Mouse (Mus musculus): ENCODE data around the gene Spint4. TPM values are rescaled to one million over a fixed set of nuclear protein-coding genes. Genes with fewer than 3 reads are reported as not detected.

Gene Spint4
- polyA plus RNA-seq, 1 experiment: not detected

- peak in 1 of 2 experiments; percentile 81 for DNase-seq (ENCODE audit: extremely low spot score in 1 of 2, low spot score in 1 of 2)
Observed at GRCm38 (mm10) chr2:164725895-164726619, 27.8 kb downstream of the Spint4 start.

GRCm38 (mm10) chr2:164731719-164732118 is 33.4 kb downstream of the Spint4 start:
- DNase-seq (ENCODE audit: extremely low spot score in 1 of 2, low spot score in 1 of 2): no peak

- DNase-seq (ENCODE audit: extremely low spot score in 1 of 2, low spot score in 1 of 2): no peak
Observed at GRCm38 (mm10) chr2:164733259-164733658, 35.0 kb downstream of the Spint4 start.

DNA sequence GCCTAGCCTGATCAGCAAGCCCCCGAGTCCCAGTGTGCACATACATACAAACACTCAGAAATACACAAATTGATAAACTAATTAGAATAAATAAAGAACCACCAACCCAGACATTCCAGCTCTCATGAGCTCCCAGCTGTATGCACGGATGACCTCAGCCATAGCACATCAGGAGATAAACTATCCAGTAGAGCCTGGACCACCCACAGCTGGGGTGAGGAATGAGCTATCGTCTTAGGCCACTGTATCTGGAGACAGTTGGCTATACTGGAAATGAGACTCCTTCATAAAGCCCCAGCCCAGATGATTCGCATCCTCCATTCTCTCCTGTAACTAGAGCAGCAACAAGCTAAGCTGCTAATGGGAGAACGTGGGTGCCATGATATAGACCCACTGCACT is 36.5 kb downstream of the Spint4 start:
- DNase-seq (ENCODE audit: extremely low spot score in 1 of 2, low spot score in 1 of 2): no peak

DNA sequence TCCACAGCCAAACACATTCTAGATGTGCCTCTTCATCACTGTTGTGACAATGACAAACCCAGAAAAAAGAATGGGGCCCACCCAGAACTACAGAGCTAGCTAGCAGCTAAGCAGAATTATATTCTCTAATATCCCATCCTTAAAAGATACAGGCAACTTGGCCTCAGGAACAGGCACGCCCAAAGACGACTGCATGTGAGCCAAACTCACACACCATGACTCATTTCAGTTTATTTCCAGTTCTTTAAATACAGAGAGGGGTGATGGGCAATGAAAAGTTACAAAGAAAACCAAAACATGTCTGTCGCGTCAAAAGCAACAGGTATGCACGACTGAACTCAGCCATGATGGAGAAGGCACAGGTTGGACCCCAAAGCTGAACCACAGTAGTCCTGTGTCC is 37.1 kb downstream of the Spint4 start:
- DNase-seq (ENCODE audit: extremely low spot score in 1 of 2, low spot score in 1 of 2): no peak

GRCm38 (mm10) chr2:164737377-164738090 is 39.2 kb downstream of the Spint4 start:
- no peak for DNase-seq (ENCODE audit: extremely low spot score in 1 of 2, low spot score in 1 of 2)

DNA sequence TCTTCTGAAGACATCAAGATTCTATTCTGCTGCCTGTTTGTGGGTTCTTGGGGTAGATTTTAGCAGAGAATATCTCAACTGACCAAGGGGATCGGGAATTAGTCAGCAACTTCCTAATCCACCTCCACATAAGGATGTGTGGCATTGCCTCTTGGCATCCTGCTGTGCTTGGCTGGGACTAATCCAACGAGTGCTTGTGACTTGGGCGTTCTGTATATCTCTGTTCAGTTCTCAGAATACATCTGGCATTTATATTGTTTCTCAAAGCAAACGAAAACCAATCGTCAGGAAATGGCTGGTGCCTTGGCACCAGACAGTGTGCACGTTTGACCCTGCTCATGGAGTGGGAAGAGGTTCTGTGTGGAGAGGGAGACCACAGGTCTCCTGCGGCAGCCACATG is 41.6 kb downstream of the Spint4 start:
- DNase-seq (ENCODE audit: extremely low spot score in 1 of 2, low spot score in 1 of 2): peak in 1 of 2 experiments; percentile 20

- DNase-seq (ENCODE audit: extremely low spot score in 1 of 2, low spot score in 1 of 2): no peak
Observed at GRCm38 (mm10) chr2:164744987-164745386, 46.7 kb downstream of the Spint4 start.

DNA sequence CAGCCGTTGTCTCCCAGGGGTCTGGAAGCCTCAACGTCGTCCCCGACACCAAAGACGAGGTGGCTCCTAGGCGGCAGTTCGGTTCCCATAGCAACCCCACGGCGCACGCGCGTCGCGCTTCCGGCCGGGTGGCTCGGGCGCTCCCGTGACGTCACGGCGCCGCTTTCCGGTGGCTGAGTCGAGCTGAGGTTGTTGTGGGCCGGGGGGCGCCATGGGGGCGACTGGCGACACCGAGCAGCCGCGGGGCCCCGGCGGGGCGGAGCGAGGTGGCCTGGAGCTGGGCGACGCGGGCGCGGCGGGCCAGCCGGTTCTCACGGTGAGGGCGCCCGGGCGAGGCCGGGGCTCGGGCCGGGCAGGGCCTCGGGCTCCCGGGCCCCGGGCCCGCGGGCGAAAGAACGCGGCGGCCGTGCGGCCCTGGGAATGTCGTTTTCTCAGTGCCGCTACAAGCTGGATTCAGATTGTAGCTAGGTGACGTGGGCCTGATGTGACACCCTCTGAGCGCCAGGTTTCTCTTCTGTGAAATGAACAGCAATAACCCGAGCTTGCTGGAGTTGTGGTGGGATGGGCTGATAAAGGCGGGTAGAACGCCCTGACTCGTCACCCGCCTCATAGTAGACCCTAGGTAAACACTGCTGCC is 47.7 kb downstream of the Spint4 start, which contains the start of the genes Wfdc3 and Dnttip1:
Gene Wfdc3 (minus strand): TSS at position 89 of the 637 bp plus-strand sequence.
Gene Dnttip1 (plus strand): TSS at position 141 of the 637 bp plus-strand sequence.
- peak; percentile 85 to 95 for DNase-seq (ENCODE audit: extremely low spot score in 1 of 2, low spot score in 1 of 2)

DNA sequence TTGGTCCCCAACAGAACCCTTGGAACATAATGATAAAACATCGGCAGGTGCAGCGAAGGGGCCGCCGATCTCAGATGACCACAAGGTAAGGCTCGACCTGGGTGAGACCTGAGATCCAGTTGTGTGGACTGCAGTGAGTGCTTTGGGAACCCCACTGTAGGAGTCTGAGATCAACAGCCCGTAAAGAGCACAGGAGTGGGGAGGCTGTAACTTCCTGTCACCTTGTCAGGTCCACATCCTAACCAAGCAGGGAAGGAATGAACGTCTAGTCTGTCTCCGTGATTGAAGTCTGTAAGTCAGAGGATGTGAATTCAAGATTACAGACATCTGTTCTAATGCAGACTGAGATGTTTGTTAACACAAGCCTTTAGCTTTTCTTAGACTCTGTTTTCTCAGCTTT is 48.4 kb downstream of the Spint4 start:
- no peak for DNase-seq (ENCODE audit: extremely low spot score in 1 of 2, low spot score in 1 of 2)

DNA sequence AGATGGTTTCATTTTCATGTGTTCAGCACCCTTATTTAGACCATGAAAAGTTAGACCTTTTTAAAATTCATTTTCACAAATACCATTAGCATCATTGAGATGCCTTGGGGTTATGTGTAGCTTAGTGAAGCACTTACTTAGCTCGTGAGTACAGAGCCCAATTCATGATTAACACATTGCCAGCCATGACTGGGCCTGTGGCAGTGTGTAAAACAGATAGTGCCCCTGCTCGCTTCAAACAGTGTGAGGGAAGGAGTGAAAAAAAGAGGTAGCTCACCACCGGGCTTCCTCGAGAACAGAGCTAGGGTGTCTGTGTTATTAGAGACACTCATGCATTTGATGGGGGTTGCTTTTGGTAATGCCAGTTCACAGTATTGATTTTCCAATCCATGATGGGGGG is 49.9 kb downstream of the Spint4 start:
- DNase-seq (ENCODE audit: extremely low spot score in 1 of 2, low spot score in 1 of 2): no peak

- DNase-seq (ENCODE audit: extremely low spot score in 1 of 2, low spot score in 1 of 2): no peak
Observed at GRCm38 (mm10) chr2:164748991-164749390, 50.7 kb downstream of the Spint4 start.

Other genes starting within 250 kb of the Spint4 start
- gene Sys1, start 241.5 kb upstream of the Spint4 start, polyA plus RNA-seq (2012; rRNA removed): 58.1 and 59.1 TPM in 2 replicates
- 9.3 and 10.0 TPM in 2 replicates for gene Gm20458, start 237.5 kb upstream of the Spint4 start, polyA plus RNA-seq (2012; rRNA removed)
- not detected in 2 replicates for gene Trp53tg5, start 224.8 kb upstream of the Spint4 start, polyA plus RNA-seq (2012; rRNA removed)
- gene Dbndd2, start 212.4 kb upstream of the Spint4 start, polyA plus RNA-seq (2012; rRNA removed): 182 and 219 TPM in 2 replicates
- 80.6 and 84.7 TPM in 2 replicates for gene Pigt, start 201.0 kb upstream of the Spint4 start, polyA plus RNA-seq (2012; rRNA removed)
- gene Wfdc2, start 136.1 kb upstream of the Spint4 start, polyA plus RNA-seq (2012; rRNA removed): 0.76 and 1.2 TPM in 2 replicates
- not detected in 2 replicates for gene Spint3, start 125.0 kb upstream of the Spint4 start, polyA plus RNA-seq (2012; rRNA removed)
- 0.12 TPM in 1 of 2 replicates, not detected in the other for gene Wfdc6a, start 113.1 kb upstream of the Spint4 start, polyA plus RNA-seq (2012; rRNA removed)
- not detected in 2 replicates for gene Eppin, start 104.9 kb upstream of the Spint4 start, polyA plus RNA-seq (2012; rRNA removed)
- gene Wfdc6b, start 85.0 kb upstream of the Spint4 start, polyA plus RNA-seq (2012; rRNA removed): not detected in 2 replicates
- gene Wfdc8, start 84.9 kb upstream of the Spint4 start, polyA plus RNA-seq (2012; rRNA removed): not detected in 2 replicates
- gene Wfdc16, start 59.7 kb upstream of the Spint4 start, polyA plus RNA-seq (2012; rRNA removed): not detected in 2 replicates
- not detected in 2 replicates for gene Wfdc10, start 42.5 kb upstream of the Spint4 start, polyA plus RNA-seq (2012; rRNA removed)
- gene Wfdc9, start 41.9 kb upstream of the Spint4 start, polyA plus RNA-seq (2012; rRNA removed): not detected in 2 replicates
- not detected in 2 replicates for gene Wfdc11, start 24.4 kb upstream of the Spint4 start, polyA plus RNA-seq (2012; rRNA removed)
- not detected in 2 replicates for gene Wfdc13, start 13.4 kb upstream of the Spint4 start, polyA plus RNA-seq (2012; rRNA removed)
- not detected in 2 replicates for gene Spint5, start 16.8 kb downstream of the Spint4 start, polyA plus RNA-seq (2012; rRNA removed)
- 2.4 and 3.3 TPM in 2 replicates for gene Wfdc3, start 47.4 kb downstream of the Spint4 start, polyA plus RNA-seq (2012; rRNA removed)
- 44.3 and 46.4 TPM in 2 replicates for gene Dnttip1, start 47.5 kb downstream of the Spint4 start, polyA plus RNA-seq (2012; rRNA removed)
- gene Ube2c, start 71.4 kb downstream of the Spint4 start, polyA plus RNA-seq (2012; rRNA removed): 2.0 and 2.8 TPM in 2 replicates
- 0.96 and 3.9 TPM in 2 replicates for gene Tnnc2, start 81.5 kb downstream of the Spint4 start, polyA plus RNA-seq (2012; rRNA removed)
- 59.9 and 60.9 TPM in 2 replicates for gene Snx21, start 87.3 kb downstream of the Spint4 start, polyA plus RNA-seq (2012; rRNA removed)
- gene Acot8, start 106.4 kb downstream of the Spint4 start, polyA plus RNA-seq (2012; rRNA removed): 29.4 and 35.0 TPM in 2 replicates
- gene Zswim3, start 106.6 kb downstream of the Spint4 start, polyA plus RNA-seq (2012; rRNA removed): 7.7 and 7.9 TPM in 2 replicates
- 18.5 and 19.3 TPM in 2 replicates for gene Zswim1, start 124.2 kb downstream of the Spint4 start, polyA plus RNA-seq (2012; rRNA removed)
- gene Spata25, start 130.0 kb downstream of the Spint4 start, polyA plus RNA-seq (2012; rRNA removed): 0.69 TPM in 1 of 2 replicates, not detected in the other
- 177 and 194 TPM in 2 replicates for gene Ctsa, start 134.4 kb downstream of the Spint4 start, polyA plus RNA-seq (2012; rRNA removed)
- gene Neurl2, start 135.0 kb downstream of the Spint4 start, polyA plus RNA-seq (2012; rRNA removed): 6.6 and 6.9 TPM in 2 replicates
- 154 and 170 TPM in 2 replicates for gene Pltp, start 159.2 kb downstream of the Spint4 start, polyA plus RNA-seq (2012; rRNA removed)
- gene Pcif1, start 180.8 kb downstream of the Spint4 start, polyA plus RNA-seq (2012; rRNA removed): 47.4 and 47.7 TPM in 2 replicates
- gene Zfp335, start 213.3 kb downstream of the Spint4 start, polyA plus RNA-seq (2012; rRNA removed): 31.6 and 34.6 TPM in 2 replicates
- 1.2 and 1.3 TPM in 2 replicates for gene Mmp9, start 242.3 kb downstream of the Spint4 start, polyA plus RNA-seq (2012; rRNA removed)